Mouse (Mus musculus) MEL (cell line): ENCODE data around the gene Kcnab1. TPM values are rescaled to one million over a fixed set of nuclear protein-coding genes. Genes with fewer than 3 reads are reported as not detected.

Source experiments
- DNase-seq: peaks from one replicate; pipeline ENCODE4 v3.0.0; 2011; ENCODE audit warnings: low read depth, low spot score
- H3K27ac ChIP-seq: 2 replicates; pipeline ENCODE4 v1.5.1; 2012; ENCODE audit warnings: low read depth, mild to moderate bottlenecking, control low read depth, low read length, moderate library complexity; ENCODE audit not compliant: control insufficient read depth
- H3K27me3 ChIP-seq, 2 experiments: fragments of 150-350 bp in 1 of 2; sonication (generic) in 1 of 2; 2 replicates each; pipeline ENCODE4 v1.6.1; 2012; ENCODE audit warnings: low read length in 2 of 2, mild to moderate bottlenecking in 2 of 2, improper control_type of control experiment in 1 of 2, moderate library complexity in 1 of 2; ENCODE audit not compliant: insufficient read depth in 2 of 2, control insufficient read depth in 1 of 2
- H3K36me3 ChIP-seq, 2 experiments: 2 replicates each; pipeline ENCODE4 v1.6.1; 2012 to 2014; ENCODE audit warnings: low read length in 2 of 2, improper control_type of control experiment in 1 of 2, inconsistent platforms in 1 of 2, mild to moderate bottlenecking in 1 of 2; ENCODE audit not compliant: insufficient read depth in 2 of 2, control insufficient read depth in 1 of 2
- H3K4me1 ChIP-seq, 2 experiments: fragments of 150-350 bp in 1 of 2; sonication (generic) in 1 of 2; 2 replicates each; pipeline ENCODE4 v1.6.1; 2012; ENCODE audit warnings: low read length in 2 of 2, improper control_type of control experiment in 1 of 2, mild to moderate bottlenecking in 1 of 2; ENCODE audit not compliant: insufficient read depth in 2 of 2, control insufficient read depth in 1 of 2
- H3K4me3 ChIP-seq, 2 experiments: fragments of 150-350 bp in 1 of 2; sonication (generic) in 1 of 2; 2 replicates each; pipeline ENCODE4 v1.5.1; 2012; ENCODE audit warnings: low read depth in 2 of 2, low read length in 2 of 2, mild to moderate bottlenecking in 2 of 2, moderate library complexity in 2 of 2, control low read depth in 1 of 2, improper control_type of control experiment in 1 of 2; ENCODE audit not compliant: control insufficient read depth in 1 of 2, insufficient read depth in 1 of 2
- H3K79me2 ChIP-seq: 2 replicates; pipeline ENCODE4 v1.6.1; 2012; ENCODE audit warnings: mild to moderate bottlenecking, low read length, moderate library complexity; ENCODE audit not compliant: control insufficient read depth, poor library complexity, insufficient read depth
- H3K9ac ChIP-seq: 2 replicates; pipeline ENCODE4 v1.6.1; 2012; ENCODE audit warnings: low read depth, mild to moderate bottlenecking, control low read depth, low read length, moderate library complexity; ENCODE audit not compliant: control insufficient read depth, poor library complexity, severe bottlenecking
- H3K9me3 ChIP-seq: fragments of 150-350 bp; sonication (generic); replicated peaks from 2 replicates; pipeline ENCODE4 v1.6.1; 2012; ENCODE audit warnings: mild to moderate bottlenecking, low read length, improper control_type of control experiment, moderate library complexity; ENCODE audit not compliant: insufficient read depth
- BHLHE40 ChIP-seq: IDR thresholded peaks from 2 replicates; pipeline ENCODE4 v1.6.1; 2012; ENCODE audit warnings: low read depth, mild to moderate bottlenecking, inconsistent platforms, low read length, improper control_type of control experiment, borderline replicate concordance
- CHD1 ChIP-seq: IDR thresholded peaks from 2 replicates; pipeline ENCODE4 v1.6.1; 2012; ENCODE audit warnings: low read depth, mild to moderate bottlenecking, inconsistent platforms, low read length, improper control_type of control experiment
- CHD2 ChIP-seq: IDR thresholded peaks from 2 replicates; pipeline ENCODE4 v1.6.1; 2011; ENCODE audit warnings: low read length, improper control_type of control experiment
- CTCF ChIP-seq, 3 experiments: IDR thresholded peaks in 2 of 3; conservative IDR thresholded peaks in 1 of 3; 2 replicates each; pipeline ENCODE4 v1.5.1; 2011 to 2012; ENCODE audit warnings: low read length in 3 of 3, low read depth in 2 of 3, mild to moderate bottlenecking in 2 of 3, improper control_type of control experiment in 1 of 3, inconsistent platforms in 1 of 3, mixed read lengths in 1 of 3, moderate library complexity in 1 of 3; ENCODE audit not compliant: control insufficient read depth in 1 of 3, insufficient read depth in 1 of 3, poor library complexity in 1 of 3, severe bottlenecking in 1 of 3
- ETS1 ChIP-seq: IDR thresholded peaks from 2 replicates; pipeline ENCODE4 v1.6.1; 2012; ENCODE audit warnings: low read depth, mild to moderate bottlenecking, inconsistent platforms, low read length, improper control_type of control experiment, moderate library complexity
- GABPA ChIP-seq: IDR thresholded peaks from 2 replicates; pipeline ENCODE4 v1.6.1; 2012; ENCODE audit warnings: low read depth, mild to moderate bottlenecking, inconsistent platforms, low read length, improper control_type of control experiment, moderate library complexity
- GATA1 ChIP-seq: IDR thresholded peaks from 2 replicates; pipeline ENCODE4 v1.6.1; 2011; ENCODE audit warnings: low read depth, low read length, improper control_type of control experiment
- JUND ChIP-seq: IDR thresholded peaks from 2 replicates; pipeline ENCODE4 v1.6.1; 2011; ENCODE audit warnings: low read depth, mild to moderate bottlenecking, improper control_type of control experiment, low read length
- KAT2A ChIP-seq: conservative IDR thresholded peaks from 2 replicates; pipeline ENCODE4 v1.6.1; 2012; ENCODE audit warnings: low read depth, low read length, improper control_type of control experiment, inconsistent platforms
- MAZ ChIP-seq: IDR thresholded peaks from 2 replicates; pipeline ENCODE4 v1.6.1; 2012; ENCODE audit warnings: low read depth, mild to moderate bottlenecking, inconsistent platforms, low read length, improper control_type of control experiment
- MEF2A ChIP-seq: IDR thresholded peaks from 2 replicates; pipeline ENCODE4 v1.6.1; 2014; ENCODE audit warnings: low read depth, mild to moderate bottlenecking, inconsistent platforms, low read length, improper control_type of control experiment; ENCODE audit not compliant: poor library complexity, insufficient replicate concordance, severe bottlenecking; ENCODE audit errors: extremely low read depth
- MYB ChIP-seq: IDR thresholded peaks from 2 replicates; pipeline ENCODE4 v1.6.1; 2011; ENCODE audit warnings: mild to moderate bottlenecking, low read depth, low read length, improper control_type of control experiment
- MYC ChIP-seq: IDR thresholded peaks from 2 replicates; pipeline ENCODE4 v1.6.1; 2011; ENCODE audit warnings: low read depth, mild to moderate bottlenecking, low read length, improper control_type of control experiment, moderate library complexity
- NELFE ChIP-seq: IDR thresholded peaks from 2 replicates; pipeline ENCODE4 v1.6.1; 2011; ENCODE audit warnings: low read depth, low read length, improper control_type of control experiment
- POLR2A ChIP-seq, 2 experiments: IDR thresholded peaks; 2 replicates each; pipeline ENCODE4 v1.6.1; 2011 to 2012; ENCODE audit warnings: low read length in 2 of 2, mild to moderate bottlenecking in 2 of 2, control low read depth in 1 of 2, improper control_type of control experiment in 1 of 2, low read depth in 1 of 2, moderate library complexity in 1 of 2; ENCODE audit not compliant: control insufficient read depth in 1 of 2, insufficient read depth in 1 of 2, poor library complexity in 1 of 2
- POLR2AphosphoS2 ChIP-seq: IDR thresholded peaks from 2 replicates; pipeline ENCODE4 v1.6.1; 2011; ENCODE audit warnings: low read length, improper control_type of control experiment
- POLR2AphosphoS5 ChIP-seq: IDR thresholded peaks from 2 replicates; pipeline ENCODE4 v1.6.1; 2012; ENCODE audit warnings: low read depth, borderline replicate concordance, mild to moderate bottlenecking, inconsistent platforms, low read length, moderate library complexity, mixed read lengths
- RAD21 ChIP-seq: IDR thresholded peaks from 2 replicates; pipeline ENCODE4 v1.6.1; 2011; ENCODE audit warnings: mild to moderate bottlenecking, low read depth, low read length, improper control_type of control experiment
- SMC3 ChIP-seq: IDR thresholded peaks from 2 replicates; pipeline ENCODE4 v1.6.1; 2011; ENCODE audit warnings: low read depth, low read length, improper control_type of control experiment
- TAL1 ChIP-seq: IDR thresholded peaks from 2 replicates; pipeline ENCODE4 v1.6.1; 2012; ENCODE audit warnings: mild to moderate bottlenecking, inconsistent platforms, low read length, moderate library complexity, mixed read lengths
- TBP ChIP-seq: IDR thresholded peaks from 2 replicates; pipeline ENCODE4 v1.8.0; 2011; ENCODE audit warnings: low read depth, low read length, improper control_type of control experiment
- USF2 ChIP-seq, 2 experiments: IDR thresholded peaks; 2 replicates each; pipeline ENCODE4 v1.6.1; 2011 to 2012; ENCODE audit warnings: improper control_type of control experiment in 2 of 2, low read length in 2 of 2, borderline replicate concordance in 1 of 2, inconsistent platforms in 1 of 2, low read depth in 1 of 2, mild to moderate bottlenecking in 1 of 2; ENCODE audit not compliant: insufficient read depth in 1 of 2
- ZC3H11A ChIP-seq: IDR thresholded peaks from 2 replicates; pipeline ENCODE4 v1.6.1; 2012; ENCODE audit warnings: low read depth, mild to moderate bottlenecking, inconsistent platforms, low read length, improper control_type of control experiment
- ZKSCAN1 ChIP-seq: IDR thresholded peaks from 2 replicates; pipeline ENCODE4 v1.6.1; 2012; ENCODE audit warnings: low read depth, mild to moderate bottlenecking, inconsistent platforms, low read length, improper control_type of control experiment, moderate library complexity
- polyA plus RNA-seq, 2 experiments: library from polyadenylated mRNA; stranded (reverse) in 1 of 2; unstranded in 1 of 2; fragments of >175 nt in 1 of 2; fragments of >200 nt in 1 of 2; gene quantifications; 2 replicates each; pipeline versions ENCODE4 v1.2.1 to v1.2.4; 2012; ENCODE audit warnings: low replicate concordance in 2 of 2, low read depth in 1 of 2; ENCODE audit not compliant: insufficient read length in 2 of 2, insufficient read depth in 1 of 2, missing spikeins in 1 of 2
- total RNA-seq: library from RNA; depleted of rRNA; stranded (reverse); fragments of 300-350 nt; gene quantifications from 2 replicates; pipeline ENCODE4 v1.2.3, GENCODE M21; 2012

Kcnab1 gene
- total and polyA plus RNA-seq, 3 experiments = 0.06 to 0.08 TPM; not detected in 1

- TF ChIP-seq SMC3 = no peak
Observed at GRCm38 (mm10) chr3:65111176-65111575, 2.0 kb downstream of the Kcnab1 start (continued).

DNA sequence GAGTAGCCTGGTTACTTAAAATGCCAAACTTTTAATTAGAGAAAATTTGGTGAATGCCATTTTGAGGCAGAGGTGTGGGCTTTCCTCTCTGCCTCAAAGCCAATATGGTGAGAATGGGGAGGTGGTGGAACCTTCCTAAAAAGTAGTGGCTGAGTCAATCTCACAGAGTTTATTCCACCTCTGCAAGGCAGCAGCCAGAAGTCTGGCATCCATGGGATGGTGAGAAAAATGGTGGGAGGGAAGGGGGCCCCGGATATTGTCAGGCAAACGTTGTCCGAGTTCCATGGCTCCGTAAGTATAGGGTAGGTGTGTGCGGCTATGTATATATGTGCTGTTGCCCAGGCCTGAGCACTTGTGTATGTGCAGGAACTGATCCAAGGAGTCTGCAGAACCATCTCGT, 6.0 kb downstream of the Kcnab1 start:
- H3K9ac ChIP-seq = no peak overlapping the region
- no peak for DNase-seq
- H3K27ac ChIP-seq = no peak overlapping the region
- TF ChIP-seq RAD21 (no peak), POLR2A (IDR thresholded peaks at IDR 0.05; ENCODE audit: control insufficient read depth in 1 of 2, insufficient read depth in 1 of 2, low read depth in 1 of 2, low read length in 2 of 2, poor library complexity in 1 of 2) (no peak), USF2 (IDR thresholded peaks at IDR 0.05; ENCODE audit: borderline replicate concordance in 1 of 2, insufficient read depth in 1 of 2, low read depth in 1 of 2, low read length in 2 of 2) (no peak), TAL1 (no peak), MAZ (no peak), TBP (no peak), MEF2A (no peak), GATA1 (no peak), SMC3 (no peak), CHD2 (no peak), CHD1 (no peak), BHLHE40 (no peak), GABPA (no peak), ZC3H11A (no peak)
- H3K27me3 ChIP-seq = no peaks in the 10 kb centered on the region; a peak in 1 of 4 replicates
- no peak overlapping the region for H3K4me3 ChIP-seq
- no peaks in the 10 kb centered on the region for H3K9me3 ChIP-seq
- H3K4me1 ChIP-seq = no peaks in the 10 kb centered on the region
- H3K79me2 ChIP-seq = no peaks in the 10 kb centered on the region
- no peaks in the 10 kb centered on the region for H3K36me3 ChIP-seq

- no peak for DNase-seq
- Histone ChIP-seq H3K36me3 (no peaks in the 10 kb centered on the region), H3K27ac (no peak overlapping the region), H3K9me3 (no peaks in the 10 kb centered on the region), H3K9ac (no peak overlapping the region)
- no peak for TF ChIP-seq POLR2A (IDR thresholded peaks at IDR 0.05; ENCODE audit: control insufficient read depth in 1 of 2, insufficient read depth in 1 of 2, low read depth in 1 of 2, low read length in 2 of 2, poor library complexity in 1 of 2)
- TF ChIP-seq MYC = no peak
- TF ChIP-seq POLR2AphosphoS5 = no peak
- TF ChIP-seq ZKSCAN1 = no peak
- TF ChIP-seq CTCF (IDR thresholded peaks at IDR 0.05 in 2 of 3, conservative IDR thresholded peaks at IDR 0.05 in 1 of 3; ENCODE audit: control insufficient read depth in 1 of 3, insufficient read depth in 1 of 3, low read depth in 2 of 3, low read length in 3 of 3, poor library complexity in 1 of 3, severe bottlenecking in 1 of 3) = no peak
- TF ChIP-seq ETS1 = no peak
- TF ChIP-seq POLR2AphosphoS2 = no peak
- TF ChIP-seq GATA1 = no peak
- TF ChIP-seq JUND = no peak
- no peak for TF ChIP-seq BHLHE40
- no peak for TF ChIP-seq ZC3H11A
- TF ChIP-seq KAT2A = no peak
- TF ChIP-seq MYB = no peak
- TF ChIP-seq NELFE = no peak
- TF ChIP-seq CHD2 = no peak
- TF ChIP-seq, all 39 proteins: peak for 0
- Histone ChIP-seq H3K27me3 (no peaks in the 10 kb centered on the region; a peak in 1 of 4 replicates), H3K4me1 (no peaks in the 10 kb centered on the region), H3K79me2 (no peaks in the 10 kb centered on the region), H3K4me3 (no peak overlapping the region)
Observed at GRCm38 (mm10) chr3:65116958-65117357, 7.8 kb downstream of the Kcnab1 start.
